Mouse (Mus musculus) kidney, embryonic 16.5 days (tissue): ENCODE measurements around the gene Magea4. TPM values are rescaled to one million over a fixed set of nuclear protein-coding genes. Genes with fewer than 3 reads are reported as not detected.
A peak's percentile ranks its signal among the peaks of the same experiment; 100 is the strongest.

Experiments
- ATAC-seq: fragments of 200-750 bp; cut with Nextera tagmentation; 2 replicates; pipeline ENCODE4 v1.8.0; 2017; ENCODE audit warnings: moderate TSS enrichment; ENCODE audit not compliant: low FRiP score, low TSS enrichment
- H3K27ac ChIP-seq: fragments of 300-500 bp; sonication (generic); 2 replicates; pipeline ENCODE4 v1.5.1; 2014; ENCODE audit warnings: low read length
- H3K27me3 ChIP-seq: fragments of 300-500 bp; sonication (generic); 2 replicates; pipeline ENCODE4 v1.6.1; 2014; ENCODE audit warnings: low read length, control low read depth, mixed read lengths; ENCODE audit not compliant: insufficient read depth
- H3K36me3 ChIP-seq: fragments of 300-500 bp; sonication (generic); 2 replicates; pipeline ENCODE4 v1.6.1; 2014; ENCODE audit warnings: low read length, control low read depth, mixed read lengths; ENCODE audit not compliant: insufficient read depth
- H3K4me1 ChIP-seq: fragments of 300-500 bp; sonication (generic); 2 replicates; pipeline ENCODE4 v1.6.1; 2014; ENCODE audit warnings: low read length, control low read depth, mixed read lengths; ENCODE audit not compliant: insufficient read depth
- H3K4me2 ChIP-seq: fragments of 300-500 bp; sonication (generic); replicated peaks from 2 replicates; pipeline ENCODE4 v1.6.1; 2014; ENCODE audit warnings: low read depth, low read length
- H3K4me3 ChIP-seq: fragments of 300-500 bp; sonication (generic); 2 replicates; pipeline ENCODE4 v1.5.1; 2014; ENCODE audit warnings: mild to moderate bottlenecking, low read length
- H3K9ac ChIP-seq: fragments of 300-500 bp; sonication (generic); replicated peaks from 2 replicates; pipeline ENCODE4 v1.6.1; 2014; ENCODE audit warnings: low read length
- H3K9me3 ChIP-seq: fragments of 300-500 bp; sonication (generic); 2 replicates; pipeline ENCODE4 v1.6.1; 2016; ENCODE audit warnings: low read length, control low read depth
- WGBS: fragments of 180-500 bp; shearing (Covaris S2); extraction: QIAGEN DNeasy Blood & Tissue Kit; methylation state at CpG from one replicate; pipeline ENCODE4 v1.1.7; 2014; 5-methylcytosine and 5-hydroxymethylcytosine counted together
- microRNA counts: library from miRNA; unstranded; fragments of <30 nt; microRNA quantifications from one replicate; lab custom pipeline; 2016
- microRNA-seq: library from miRNA; unstranded; fragments of <30 nt; microRNA quantifications from one replicate; pipeline ENCODE4, GENCODE M21; 2016
- polyA plus RNA-seq: library from polyadenylated mRNA; unstranded; fragments of >200 nt; fragmentation: Nextera tagmentation; extraction: Ambion mirVana; gene quantifications from 2 replicates; pipeline ENCODE4 v1.2.1, GENCODE M21; 2015

Gene Magea4
- polyA plus RNA-seq, result not detected in 2 replicates

- WGBS, result 84% methylated on average over 2 of the region's 2 CpGs
These were observed at the start of gene Magea4 for GRCm38 (mm10) chrX:72221717-72222116. Gene Magea4 (plus strand): TSS chrX:72222017.

DNA sequence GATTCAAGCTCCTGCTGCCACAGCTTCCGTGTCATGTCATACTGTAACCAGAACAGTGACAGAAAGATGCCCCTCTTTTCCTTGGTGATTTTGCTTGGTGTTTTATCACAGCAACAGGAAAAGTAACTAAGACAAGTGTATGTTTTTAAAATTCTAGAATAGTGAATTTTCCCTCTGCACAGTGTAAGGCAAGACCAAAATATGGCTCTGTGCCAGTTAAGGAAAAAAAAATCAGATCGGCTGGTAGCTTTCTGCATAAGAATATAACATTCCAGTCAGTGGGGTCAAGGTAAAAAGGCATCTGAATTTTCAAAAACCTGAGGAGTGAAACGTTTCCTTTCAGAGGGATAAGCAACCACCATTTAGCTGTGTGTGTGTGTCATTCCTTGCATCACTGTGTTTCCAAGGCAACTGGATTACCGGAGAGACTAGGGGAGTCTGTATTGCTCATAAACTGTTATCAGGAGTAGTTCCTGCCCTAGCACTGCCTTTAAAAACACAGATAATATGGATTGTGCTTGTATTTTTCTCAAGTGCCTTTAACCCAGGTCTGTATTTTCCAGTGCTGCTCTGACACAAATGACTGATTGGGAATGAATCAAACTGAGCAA is 18.8 kb upstream of the Magea4 start:
- 61% methylated on average over 4 of the region's 4 CpGs for WGBS
- Histone ChIP-seq H3K27me3 (no peaks in the 10 kb centered on the region; the same call in 1 of the 2 replicates), H3K4me1 (no peaks in the 10 kb centered on the region), H3K4me2 (no peak overlapping the region), H3K4me3 (no peak overlapping the region), H3K9ac (no peak overlapping the region), H3K9me3 (no peaks in the 10 kb centered on the region), H3K36me3 (no peaks in the 10 kb centered on the region), H3K27ac (no peak overlapping the region)
- ATAC-seq, result no peak

More at GRCm38 (mm10) chrX:72221717-72222116, at the start of gene Magea4:
- H3K27ac ChIP-seq, result no peak within 1 kb of the TSS
- H3K4me1 ChIP-seq, result no peaks in the 10 kb centered on the region
- peaks cover 4% of the 10 kb centered on the region; the same call in 1 of the 2 replicates for H3K27me3 ChIP-seq
- ATAC-seq, result no peak
- H3K4me2 ChIP-seq, result no peak within 1 kb of the TSS
- H3K4me3 ChIP-seq, result no peak within 1 kb of the TSS
- H3K36me3 ChIP-seq, result no peaks in the 10 kb centered on the region
- no peak within 1 kb of the TSS for H3K9ac ChIP-seq
- no peaks in the 10 kb centered on the region for H3K9me3 ChIP-seq

DNA sequence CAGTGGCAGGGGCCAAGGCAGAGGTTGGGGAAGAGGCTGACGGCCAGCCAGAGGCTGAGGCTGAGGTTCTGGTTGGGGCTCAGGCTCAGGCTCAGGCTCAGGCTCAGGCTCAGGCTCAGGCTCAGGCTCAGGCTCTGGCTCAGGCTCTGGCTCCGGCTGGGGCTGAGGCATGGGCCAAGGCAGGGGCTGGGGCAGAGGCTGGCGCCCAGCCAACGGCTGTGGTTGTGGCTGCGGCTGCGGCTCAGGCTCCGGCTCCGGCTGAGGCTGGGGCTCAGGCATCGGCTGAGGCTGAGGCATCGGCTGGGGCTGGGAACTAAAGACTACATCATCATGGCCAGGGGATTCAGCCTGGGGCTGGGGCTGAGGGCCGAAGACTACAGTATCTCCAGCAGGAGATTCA is 48.8 kb downstream of the Magea4 start:
- no peaks in the 10 kb centered on the region for H3K27me3 ChIP-seq
- 84% methylated on average over 11 of the region's 11 CpGs for WGBS
- no peaks in the 10 kb centered on the region for H3K9me3 ChIP-seq
- H3K27ac ChIP-seq, result no peak overlapping the region
- no peak for ATAC-seq
- H3K9ac ChIP-seq, result no peak overlapping the region
- no peak overlapping the region for H3K4me3 ChIP-seq
- no peaks in the 10 kb centered on the region for H3K4me1 ChIP-seq
- no peaks in the 10 kb centered on the region for H3K36me3 ChIP-seq
- H3K4me2 ChIP-seq, result no peak overlapping the region

MicroRNAs within 50 kb of the gene (microRNA counts, 519-probe panel; counts per million panel counts)
- microRNA mmu-miR-224 (lab: Ali Mortazavi, UCI), result 2,143 counts per million, percentile 55 among the panel's probes with 10 or more counts
- 104 counts per million, percentile 35 among the panel's probes with 10 or more counts for microRNA mmu-miR-452 (lab: Ali Mortazavi, UCI)

Small RNA genes lying within 50 kb of the gene (microRNA-seq; reads per million reads assigned to microRNA genes)
- gene Mir224 (245 reads per million, percentile 66 among the genes with 10 or more reads in this experiment), gene Mir452 (31.6 reads per million, percentile 43 among the genes with 10 or more reads in this experiment)

Other genes starting within 250 kb of the Magea4 start
- gene Fate1, start 249.0 kb upstream of the Magea4 start, polyA plus RNA-seq, result 0.22 TPM in 1 of 2 replicates, not detected in the other
- 0.06 and 0.10 TPM in 2 replicates for gene Cnga2, start 230.2 kb upstream of the Magea4 start, polyA plus RNA-seq
- gene Gabre, start 52.8 kb downstream of the Magea4 start, polyA plus RNA-seq, result 1.7 and 2.0 TPM in 2 replicates
- not detected in 2 replicates for gene Magea10, start 164.8 kb downstream of the Magea4 start, polyA plus RNA-seq